8 mouse cellular contexts compared by ENCODE assay signal in the genomic region with DNA sequence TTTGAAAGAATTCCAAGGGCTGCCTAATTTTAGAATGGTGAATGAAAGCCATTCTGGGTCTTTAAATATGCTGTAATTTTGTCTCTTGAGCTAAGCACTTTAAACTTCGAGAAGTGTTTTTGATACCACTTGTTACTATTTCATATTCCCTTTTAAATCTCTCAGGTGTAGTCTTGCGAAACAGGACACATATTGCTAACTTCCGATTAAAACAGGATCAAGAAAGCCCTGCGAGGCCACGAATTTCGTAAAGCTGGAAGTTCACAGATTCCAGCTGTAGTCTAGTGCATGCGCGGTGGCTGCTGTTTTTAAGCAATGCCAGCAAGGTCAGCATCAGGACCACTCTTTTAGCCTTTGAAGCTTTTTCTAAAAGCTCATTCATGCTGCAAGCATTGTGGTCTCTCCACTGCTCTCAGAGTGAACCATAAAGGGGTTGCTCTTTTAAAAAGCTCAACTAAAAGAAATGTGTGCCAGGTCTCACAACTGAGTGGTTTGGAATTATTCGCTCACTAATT. TPM values are rescaled to one million over a fixed set of nuclear protein-coding genes. Genes with fewer than 3 reads are reported as not detected.
DNase-seq lines count a peak whose midpoint lies in the region; ATAC-seq and TF ChIP-seq lines count a peak whose summit lies in the region.

No protein-coding gene starts in this region.

- no peaks in the 10 kb centered on the region for H3K27me3 ChIP-seq in forebrain, embryonic 16.5 days (replicated peaks; ENCODE audit: control insufficient read depth, insufficient read depth, low read length)
- H3K27me3 ChIP-seq in limb, embryonic 11.5 days (ENCODE audit: control insufficient read depth, insufficient read depth, low read length) = no peaks in the 10 kb centered on the region
- H3K27me3 ChIP-seq in midbrain, embryonic 14.5 days (ENCODE audit: control insufficient read depth, insufficient read depth, low read length) = no peaks in the 10 kb centered on the region

- peak overlapping the region; percentile 22 to 88; a peak in 3 of 4 replicates for H3K4me3 ChIP-seq in ES-E14 (ENCODE audit: insufficient read depth in 1 of 2, low read depth in 1 of 2, low read length in 2 of 2, poor library complexity in 1 of 2, severe bottlenecking in 1 of 2)
- peak overlapping the region; percentile 56 for H3K4me3 ChIP-seq in forebrain, embryonic 16.5 days (replicated peaks; ENCODE audit: low read length)
- peak overlapping the region; percentile 49 for H3K4me3 ChIP-seq in limb, embryonic 11.5 days (ENCODE audit: low read depth, low read length)
- peak overlapping the region; percentile 60 for H3K4me3 ChIP-seq in midbrain, embryonic 14.5 days (replicated peaks; ENCODE audit: low read depth, low read length)

- DNase-seq in 3134 (ENCODE audit: extremely low read depth, insufficient read length, low spot score) = peak; percentile 8
- DNase-seq in ES-E14 (ENCODE audit: low read depth, low spot score) = no peak
- no peak for DNase-seq in limb, embryonic 11.5 days (ENCODE audit: low spot score)
- no peak for DNase-seq in midbrain, embryonic 14.5 days
- no peak for DNase-seq in urinary bladder, postnatal 10 days (ENCODE audit: low spot score)
- no peak for DNase-seq in gastrocnemius, postnatal 4 days (ENCODE audit: low spot score in 2 of 2)

- peak overlapping the region; percentile 73 for H3K4me2 ChIP-seq in forebrain, embryonic 16.5 days (ENCODE audit: low read length)
- peak overlapping the region; percentile 50; the same call in 1 of the 2 replicates for H3K4me2 ChIP-seq in limb, embryonic 11.5 days (ENCODE audit: low read depth, severe bottlenecking)
- H3K4me2 ChIP-seq in midbrain, embryonic 14.5 days (ENCODE audit: low read length) = peak overlapping the region; percentile 70

- no peak overlapping the region for H3K9ac ChIP-seq in ES-E14 (ENCODE audit: insufficient read depth, low read depth, low read length, poor library complexity, severe bottlenecking)
- no peak overlapping the region for H3K9ac ChIP-seq in forebrain, embryonic 16.5 days (replicated peaks; ENCODE audit: low read depth, low read length)
- no peak overlapping the region; the same call in 1 of the 2 replicates for H3K9ac ChIP-seq in limb, embryonic 11.5 days (ENCODE audit: low read length)
- no peak overlapping the region for H3K9ac ChIP-seq in midbrain, embryonic 14.5 days (replicated peaks; ENCODE audit: low read length)

- whole genome bisulfite sequencing in forebrain, embryonic 16.5 days = 38% methylated on average over 9 of the region's 9 CpGs
- 79% methylated on average over 9 of the region's 9 CpGs for WGBS in limb, embryonic 11.5 days
- 81% methylated on average over 9 of the region's 9 CpGs for WGBS in midbrain, embryonic 14.5 days

- no peak for ATAC-seq in forebrain, embryonic 16.5 days
- no peak for ATAC-seq in limb, embryonic 11.5 days (ENCODE audit: insufficient number of reproducible peaks, low FRiP score, low TSS enrichment, low read depth)
- ATAC-seq in midbrain, embryonic 14.5 days (ENCODE audit: low FRiP score, low TSS enrichment) = no peak
- no peak for ATAC-seq in CD4-positive, CD25-positive, alpha-beta regulatory T cell, adult 4 months

- no peaks in the 10 kb centered on the region for H3K9me3 ChIP-seq in ES-E14 (ENCODE audit: control insufficient read depth, insufficient read depth, low read depth, low read length)
- H3K9me3 ChIP-seq in forebrain, embryonic 16.5 days (ENCODE audit: control insufficient read depth, low read length) = no peaks in the 10 kb centered on the region
- H3K9me3 ChIP-seq in limb, embryonic 11.5 days (ENCODE audit: control insufficient read depth, low read length) = no peaks in the 10 kb centered on the region
- H3K9me3 ChIP-seq in midbrain, embryonic 14.5 days (ENCODE audit: control insufficient read depth, low read length) = no peaks in the 10 kb centered on the region

- H3K36me3 ChIP-seq in ES-E14 (ENCODE audit: control insufficient read depth, insufficient read depth, low read length, poor library complexity, severe bottlenecking) = peaks cover 2% of the 10 kb centered on the region
- H3K36me3 ChIP-seq in forebrain, embryonic 16.5 days (ENCODE audit: control insufficient read depth, insufficient read depth) = no peaks in the 10 kb centered on the region
- H3K36me3 ChIP-seq in limb, embryonic 11.5 days (ENCODE audit: control insufficient read depth, insufficient read depth, low read length) = no peaks in the 10 kb centered on the region
- no peaks in the 10 kb centered on the region; the same call in 1 of the 2 replicates for H3K36me3 ChIP-seq in midbrain, embryonic 14.5 days (ENCODE audit: control insufficient read depth, insufficient read depth, low read length)

- no peak overlapping the region for H3K27ac ChIP-seq in ES-E14 (ENCODE audit: insufficient read depth, low read depth, low read length, poor library complexity, severe bottlenecking)
- peak overlapping the region; percentile 86; the same call in 1 of the 2 replicates for H3K27ac ChIP-seq in forebrain, embryonic 16.5 days (ENCODE audit: low read length)
- peak overlapping the region; percentile 67 for H3K27ac ChIP-seq in limb, embryonic 11.5 days (replicated peaks; ENCODE audit: low read depth, low read length)
- peak overlapping the region; percentile 88; the same call in 1 of the 2 replicates for H3K27ac ChIP-seq in midbrain, embryonic 14.5 days (replicated peaks; ENCODE audit: low read depth, low read length)

- in situ Hi-C loops in ES-E14 (cut with MboI; ENCODE audit: low sequenced_read_pairs in 2 of 2, unreplicated experiment in 2 of 2) = no loop called here

- peaks cover 0 to 10% of the 10 kb centered on the region in 2 experiments; a peak in 3 of 4 replicates for H3K4me1 ChIP-seq in ES-E14 (ENCODE audit: control insufficient read depth in 2 of 2, insufficient read depth in 2 of 2, low read length in 2 of 2, poor library complexity in 1 of 2)
- peaks cover 10% of the 10 kb centered on the region for H3K4me1 ChIP-seq in forebrain, embryonic 16.5 days (replicated peaks; ENCODE audit: control insufficient read depth, insufficient read depth, low read length)
- no peaks in the 10 kb centered on the region for H3K4me1 ChIP-seq in limb, embryonic 11.5 days (ENCODE audit: control insufficient read depth, insufficient read depth, low read length)
- H3K4me1 ChIP-seq in midbrain, embryonic 14.5 days (ENCODE audit: control insufficient read depth, insufficient read depth, low read length) = peaks cover 3% of the 10 kb centered on the region; the same call in 1 of the 2 replicates

TF ChIP-seq in ES-E14, 5 proteins besides CTCF, POLR2A, EP300 and RAD21:
- no peak for TF ChIP-seq HCFC1 (IDR thresholded peaks at IDR 0.05; ENCODE audit: borderline replicate concordance, insufficient read depth, low read length)
- no peak for TF ChIP-seq CHD2 (IDR thresholded peaks at IDR 0.05; ENCODE audit: low read depth, low read length)
- no peak for TF ChIP-seq MAFK (IDR thresholded peaks at IDR 0.05; ENCODE audit: insufficient read depth, low read depth, low read length)
- no peak for TF ChIP-seq ZC3H11A (IDR thresholded peaks at IDR 0.05; ENCODE audit: borderline replicate concordance, low read depth, low read length)
- no peak for TF ChIP-seq ZNF384 (IDR thresholded peaks at IDR 0.05; ENCODE audit: low read depth, low read length)

RNA-seq across cellular contexts. Expression of gene Tfb1m, which starts 0.8 kb away (rescaled TPM):
- 12.9 and 14.5 TPM in 2 replicates for total RNA-seq in ES-E14 (2012; rRNA removed)
- 13.0 and 13.6 TPM in 2 replicates for polyA plus RNA-seq in forebrain, embryonic 16.5 days (2015; fragmentation: Nextera tagmentation; extraction: Ambion mirVana)
- 21.4 and 22.7 TPM in 2 replicates for polyA plus RNA-seq in limb, embryonic 11.5 days (2014; fragmentation: Nextera tagmentation; extraction: Ambion mirVana)
- 12.4 and 12.7 TPM in 2 replicates for polyA plus RNA-seq in midbrain, embryonic 14.5 days (2014; fragmentation: Nextera tagmentation; extraction: Ambion mirVana)
- 1 to 10 TPM; 9.7 to 10.0 TPM for polyA plus RNA-seq in CD4-positive, CD25-positive, alpha-beta regulatory T cell, adult 4 months (2017; shearing (Covaris generic))
- 10 to 100 TPM; 10.2 to 11.9 TPM for total RNA-seq in gastrocnemius, postnatal 4 days (2021)

RNA-seq across cellular contexts. Expression of gene Cldn20, which starts 26.1 kb away (rescaled TPM):
- total RNA-seq in ES-E14 (2012; rRNA removed) = 0.58 and 0.95 TPM in 2 replicates
- 1.0 and 1.2 TPM in 2 replicates for polyA plus RNA-seq in forebrain, embryonic 16.5 days (2015; fragmentation: Nextera tagmentation; extraction: Ambion mirVana)
- polyA plus RNA-seq in limb, embryonic 11.5 days (2014; fragmentation: Nextera tagmentation; extraction: Ambion mirVana) = 0.48 TPM in 1 of 2 replicates, not detected in the other
- not detected in 2 replicates for polyA plus RNA-seq in midbrain, embryonic 14.5 days (2014; fragmentation: Nextera tagmentation; extraction: Ambion mirVana)
- not detected for polyA plus RNA-seq in CD4-positive, CD25-positive, alpha-beta regulatory T cell, adult 4 months (2017; shearing (Covaris generic))
- under 1 TPM in 1 of 2 experiments, not detected in 1; 0.60 TPM for total RNA-seq in gastrocnemius, postnatal 4 days (2021)
